Mouse (Mus musculus) adrenal gland, postnatal 4 days (tissue): Measurements from ENCODE around the gene Gstt2. TPM values are rescaled to one million over a fixed set of nuclear protein-coding genes. Genes with fewer than 3 reads are reported as not detected.
"Not testable (repeated sequence)": the region's sequence is repeated elsewhere in the genome, so short reads cannot be mapped to it uniquely, and the experiment has no call there.

Source experiments
- DNase-seq, 2 experiments: peaks; one replicate each; pipeline ENCODE4 v3.0.0; 2021 to 2022; ENCODE audit warnings: low spot score in 2 of 2, mixed read lengths in 2 of 2
- total RNA-seq, 2 experiments: library from RNA; stranded (reverse); gene quantifications; 2 replicates each; pipeline ENCODE4 v1.2.3; 2021

The Gstt2 gene
- total RNA-seq, 2 experiments from 2014 or later: 33.0 to 41.5 TPM

- no peak for DNase-seq
Measured at GRCm38 (mm10) chr10:75856155-75856907, 19.1 kb upstream of the Gstt2 start.

- no peak for DNase-seq
Measured at GRCm38 (mm10) chr10:75855416-75855981, 18.3 kb upstream of the Gstt2 start.

GRCm38 (mm10) chr10:75854791-75855190 lies 17.6 kb upstream of the Gstt2 start:
- no peak for DNase-seq

GRCm38 (mm10) chr10:75854096-75854495 lies 16.9 kb upstream of the Gstt2 start:
- DNase-seq: no peak

- DNase-seq: peak; percentile 59 to 75
Measured at GRCm38 (mm10) chr10:75853452-75853851, 16.2 kb upstream of the Gstt2 start.

- no peak for DNase-seq
Measured at GRCm38 (mm10) chr10:75852539-75853125, 15.4 kb upstream of the Gstt2 start.

- DNase-seq: no peak
Measured at GRCm38 (mm10) chr10:75851681-75852080, 14.5 kb upstream of the Gstt2 start.

GRCm38 (mm10) chr10:75851076-75851475 lies 13.9 kb upstream of the Gstt2 start:
- DNase-seq: no peak

GRCm38 (mm10) chr10:75848382-75848781 lies 11.2 kb upstream of the Gstt2 start:
- DNase-seq: no peak

- no peak for DNase-seq
Measured at GRCm38 (mm10) chr10:75845306-75845930, 8.2 kb upstream of the Gstt2 start.

- DNase-seq: no peak
Measured at GRCm38 (mm10) chr10:75844800-75845199, 7.6 kb upstream of the Gstt2 start.

GRCm38 (mm10) chr10:75843898-75844297 lies 6.7 kb upstream of the Gstt2 start:
- DNase-seq: not testable (repeated sequence)

GRCm38 (mm10) chr10:75839092-75839491 lies 1.9 kb upstream of the Gstt2 start:
- DNase-seq: no peak

GRCm38 (mm10) chr10:75835761-75836531 lies 1.3 kb downstream of the Gstt2 start:
- DNase-seq: no peak

- peak in 1 of 2 experiments; percentile 26 for DNase-seq
Measured at GRCm38 (mm10) chr10:75835307-75835706, 1.9 kb downstream of the Gstt2 start.

- DNase-seq: no peak
Measured at GRCm38 (mm10) chr10:75834721-75835120, 2.5 kb downstream of the Gstt2 start.

GRCm38 (mm10) chr10:75834250-75834649 lies 3.0 kb downstream of the Gstt2 start:
- DNase-seq: peak; percentile 53 to 62

- no peak for DNase-seq
Measured at GRCm38 (mm10) chr10:75833456-75834080, 3.7 kb downstream of the Gstt2 start.

- DNase-seq: peak in 1 of 2 experiments; percentile 29
Measured at GRCm38 (mm10) chr10:75832272-75832895, 4.8 kb downstream of the Gstt2 start.

- no peak for DNase-seq
Measured at GRCm38 (mm10) chr10:75830275-75830670, 7.0 kb downstream of the Gstt2 start.
